Mouse (Mus musculus) A20 (cell line): ENCODE measurements around the gene Endou.

Experiments
- DNase-seq: peaks from one replicate; pipeline ENCODE4 v3.0.0-alpha.2; 2011; ENCODE audit warnings: low read depth, low spot score

Gene Endou

GRCm38 (mm10) chr15:97684118-97684517 is 47.0 kb downstream of the Endou start:
- no peak for DNase-seq

DNA sequence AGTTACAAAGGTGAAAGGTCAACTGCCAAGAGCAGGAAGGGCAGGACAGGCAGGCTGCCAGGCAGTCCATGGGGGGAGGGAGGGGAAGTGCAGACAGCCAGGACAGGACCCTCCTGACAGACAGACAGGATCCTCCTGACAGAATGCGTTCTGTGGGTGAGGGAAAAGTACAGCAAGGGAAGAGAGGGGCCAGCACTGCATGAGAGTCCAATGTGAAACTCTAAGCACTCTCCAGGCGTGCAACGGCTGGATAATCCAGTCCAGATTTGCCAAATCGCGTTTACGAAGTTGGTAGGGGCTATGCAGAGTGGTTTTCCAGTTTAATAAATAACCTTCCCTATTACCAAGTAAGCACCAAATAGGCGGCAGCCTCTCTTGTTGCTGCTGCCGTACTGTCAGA is 49.1 kb downstream of the Endou start:
- no peak for DNase-seq

DNA sequence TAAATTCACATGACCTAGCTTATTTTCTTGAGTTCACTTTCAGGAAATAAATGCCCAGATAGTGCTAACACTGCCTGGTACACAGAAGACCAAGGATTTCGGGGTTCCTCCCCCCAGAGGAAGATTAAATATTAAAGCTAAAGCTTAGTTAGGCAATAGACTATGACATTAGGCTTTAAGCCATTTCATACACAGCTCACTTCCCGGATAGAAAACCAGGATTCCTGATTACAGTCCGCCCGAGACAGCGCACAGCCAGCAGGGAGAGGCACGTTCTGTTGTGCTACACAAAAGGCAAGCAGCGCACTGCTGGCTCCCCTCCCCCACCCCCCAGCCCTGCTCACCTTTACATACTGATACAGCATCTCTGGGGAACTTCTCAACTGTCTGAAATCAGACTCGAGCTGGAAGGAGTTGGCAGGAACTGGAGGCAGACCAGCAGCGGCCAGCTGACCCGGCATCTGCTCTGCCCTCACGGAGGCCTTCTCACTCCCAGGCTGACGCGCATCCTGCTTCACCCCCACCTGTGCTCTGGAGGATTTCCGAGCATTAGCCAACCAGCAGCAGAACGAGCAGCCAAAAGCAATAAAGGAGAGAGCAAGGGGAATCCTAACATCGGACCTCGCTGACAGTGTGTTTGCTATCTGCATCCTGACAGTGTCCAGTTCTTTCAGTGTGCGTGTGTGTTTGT is 51.0 kb downstream of the Endou start:
- DNase-seq = no peak

- no peak for DNase-seq
Measured at GRCm38 (mm10) chr15:97677341-97677740, 53.8 kb downstream of the Endou start.

DNA sequence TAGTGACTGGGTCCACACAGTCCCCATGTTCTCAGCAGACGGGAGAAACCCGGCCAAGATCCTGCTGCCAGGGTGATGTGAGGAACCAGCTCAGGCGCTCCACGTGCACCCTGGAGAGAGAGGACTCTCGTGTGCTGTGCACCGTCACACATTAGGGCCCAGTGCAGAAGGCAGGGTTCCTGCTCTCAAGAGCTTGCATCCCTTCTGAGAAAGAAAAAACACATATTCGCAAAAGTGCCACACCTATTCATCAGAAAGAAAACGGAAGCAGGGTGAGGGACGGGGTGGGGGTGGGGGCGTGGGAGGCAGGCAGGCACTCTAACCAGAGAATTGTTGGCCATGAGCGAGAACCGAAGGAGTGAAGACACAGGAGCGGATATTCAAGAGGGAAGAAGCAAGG is 55.2 kb downstream of the Endou start:
- no peak for DNase-seq

DNA sequence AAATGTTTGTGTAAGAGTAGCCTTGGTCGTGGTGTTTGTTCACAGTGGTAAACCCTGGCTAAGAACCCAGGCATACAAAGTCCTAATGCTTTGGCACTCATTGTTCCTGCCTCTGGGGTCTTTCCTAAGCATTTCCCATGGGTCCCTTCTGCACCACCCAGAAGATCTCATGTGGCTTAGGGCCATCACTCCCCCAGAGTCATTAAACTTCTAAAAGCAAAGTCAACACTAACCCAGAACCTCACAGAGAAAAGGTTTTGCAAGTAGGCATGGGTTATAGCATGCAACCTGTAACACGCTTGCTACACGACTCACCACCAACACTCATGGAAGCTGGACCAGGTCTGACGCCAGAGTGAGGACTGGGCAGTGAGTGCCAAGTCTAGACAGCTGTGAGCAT is 56.7 kb downstream of the Endou start:
- DNase-seq = no peak

GRCm38 (mm10) chr15:97673256-97674000 is 57.7 kb downstream of the Endou start:
- no peak for DNase-seq

- no peak for DNase-seq
Measured at GRCm38 (mm10) chr15:97672211-97672765, 58.9 kb downstream of the Endou start.

GRCm38 (mm10) chr15:97670554-97670953 is 60.6 kb downstream of the Endou start:
- DNase-seq = no peak

DNA sequence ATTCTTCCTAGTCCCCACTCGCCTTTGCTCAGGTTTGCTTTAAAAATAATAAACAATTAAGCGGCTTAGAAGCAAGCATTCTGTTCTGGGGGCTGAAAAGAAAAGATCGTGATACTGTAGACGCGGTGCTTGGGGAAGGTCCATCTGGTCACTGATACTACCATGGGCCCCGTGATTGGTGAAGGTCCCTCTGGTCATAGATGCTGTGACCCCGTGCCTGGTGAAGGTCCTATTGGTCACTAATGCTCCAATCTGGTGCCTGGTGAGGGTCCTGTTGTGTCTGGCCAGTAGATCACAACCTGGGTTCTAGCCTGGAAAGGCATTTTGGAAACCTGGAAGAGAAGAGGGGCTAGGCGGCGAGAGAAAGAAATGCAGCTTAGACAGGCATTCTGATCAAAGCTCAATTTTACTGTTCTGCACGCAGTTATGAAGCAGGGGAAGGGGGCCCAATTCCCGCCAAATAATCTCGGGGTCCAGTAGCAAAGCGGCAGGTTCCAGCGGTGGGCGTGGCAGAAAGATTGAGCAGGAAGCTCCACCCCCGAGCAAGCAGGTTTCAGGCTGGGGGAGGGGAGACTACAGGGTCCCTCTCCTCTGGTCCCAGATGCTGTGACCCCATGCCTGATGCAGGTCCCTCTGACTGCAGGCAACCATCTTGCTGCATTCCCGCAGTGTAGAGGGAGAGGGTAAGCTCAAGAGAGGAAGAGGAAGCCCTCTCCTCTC is 62.8 kb downstream of the Endou start:
- DNase-seq = peak; percentile 75

- peak; percentile 91 for DNase-seq
Measured at GRCm38 (mm10) chr15:97667437-97667836, 63.7 kb downstream of the Endou start.

DNA sequence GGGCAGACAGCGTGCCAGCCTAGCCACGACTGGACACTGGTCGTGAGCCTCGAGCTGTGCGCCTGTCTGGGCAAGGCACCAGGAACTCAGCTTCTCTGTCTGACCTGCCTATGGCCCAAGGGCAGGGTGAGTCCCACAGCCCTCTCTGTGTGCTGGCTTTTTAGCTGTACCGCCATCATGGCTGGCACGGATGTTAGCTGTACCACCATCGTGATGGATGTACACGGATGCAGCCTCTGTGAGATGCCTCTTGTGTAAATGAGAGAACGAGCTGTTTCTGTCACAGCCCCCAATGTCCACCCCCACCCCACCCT is 64.7 kb downstream of the Endou start:
- peak; percentile 12 for DNase-seq

GRCm38 (mm10) chr15:97665770-97666456 is 65.2 kb downstream of the Endou start:
- peak; percentile 33 for DNase-seq

GRCm38 (mm10) chr15:97664981-97665668 is 66.0 kb downstream of the Endou start:
- peak; percentile 83 for DNase-seq

DNA sequence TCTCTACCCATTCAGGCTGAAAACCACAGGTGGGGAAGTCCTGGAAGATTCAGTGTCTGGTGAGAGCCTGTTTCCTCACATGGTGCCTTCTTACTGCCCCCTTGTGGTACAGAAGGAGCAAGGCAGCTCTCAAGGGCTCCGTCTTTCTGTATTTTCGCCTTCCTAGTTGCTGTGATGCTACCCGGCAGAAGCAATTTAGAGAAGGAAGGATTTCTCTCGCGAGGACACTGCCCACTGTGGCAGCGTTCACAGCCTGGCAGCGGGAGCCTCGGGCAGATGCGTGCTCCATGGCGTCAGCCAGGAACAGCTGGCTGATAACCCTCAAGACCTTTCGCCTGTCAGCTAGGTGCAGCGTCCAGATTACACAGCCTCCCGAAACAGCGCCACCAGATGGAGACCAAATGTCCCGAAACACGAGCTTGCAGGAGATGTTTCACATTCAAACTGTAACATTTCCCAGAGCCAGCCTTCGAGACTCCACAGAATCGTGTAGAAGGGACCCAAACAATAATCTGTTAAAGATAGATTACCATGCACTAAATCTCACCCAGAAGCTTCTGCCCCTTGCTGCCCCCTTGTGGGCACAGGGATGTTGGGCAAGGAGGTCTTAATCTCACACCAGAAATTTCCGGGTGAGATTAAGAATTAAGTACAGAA is 67.3 kb downstream of the Endou start:
- peak; percentile 92 for DNase-seq
